Mouse (Mus musculus): ENCODE results near the gene Myl9.

The Myl9 gene

GRCm38 (mm10) chr2:156764747-156765146, 10.5 kb upstream of the Myl9 start:
- no peak for DNase-seq

DNA sequence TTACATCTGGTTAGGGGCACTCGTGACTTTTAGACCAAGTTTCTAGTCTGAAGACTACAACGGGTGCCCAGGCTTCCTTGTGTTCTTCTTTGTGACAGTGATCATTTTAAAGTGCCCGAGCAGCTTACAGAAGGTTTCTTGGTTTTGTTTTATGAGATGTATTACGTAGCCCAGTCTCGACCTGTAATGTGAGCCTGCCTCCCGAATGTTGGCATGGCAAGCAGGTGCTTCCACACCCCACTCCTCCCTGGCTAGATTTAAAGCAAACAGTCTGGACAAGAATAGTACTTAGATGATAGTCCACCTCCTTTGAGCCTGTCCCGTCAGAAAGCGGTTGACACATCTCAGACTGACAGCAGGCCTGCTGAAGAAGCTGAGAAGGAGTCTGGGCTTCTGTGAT, 9.6 kb upstream of the Myl9 start:
- no peak for DNase-seq

GRCm38 (mm10) chr2:156766227-156767019, 8.8 kb upstream of the Myl9 start:
- DNase-seq: no peak

GRCm38 (mm10) chr2:156767108-156767507, 8.1 kb upstream of the Myl9 start:
- DNase-seq: peak; percentile 37 to 49

GRCm38 (mm10) chr2:156769274-156769673, 5.9 kb upstream of the Myl9 start:
- no peak for DNase-seq

DNA sequence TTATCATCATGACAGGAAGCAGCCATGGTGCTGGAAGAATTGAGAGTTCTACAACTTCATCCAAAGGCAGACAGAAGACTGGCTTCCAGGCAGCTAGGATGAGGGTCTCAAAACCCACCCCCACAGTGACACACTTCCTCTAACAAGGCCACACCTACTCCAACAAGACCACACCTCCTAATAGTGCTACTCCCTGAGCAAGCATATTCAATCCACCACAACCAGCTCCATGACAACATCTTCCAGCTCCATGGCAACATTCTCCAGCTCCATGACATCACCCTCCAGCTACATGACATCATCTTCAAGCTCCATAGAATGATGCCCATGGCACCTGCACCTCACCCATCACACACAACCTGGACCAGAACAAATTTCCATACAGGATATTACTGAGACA, 1.8 kb upstream of the Myl9 start:
- DNase-seq: no peak

GRCm38 (mm10) chr2:156774035-156774737, 1.0 kb upstream of the Myl9 start:
- no peak for DNase-seq

DNA sequence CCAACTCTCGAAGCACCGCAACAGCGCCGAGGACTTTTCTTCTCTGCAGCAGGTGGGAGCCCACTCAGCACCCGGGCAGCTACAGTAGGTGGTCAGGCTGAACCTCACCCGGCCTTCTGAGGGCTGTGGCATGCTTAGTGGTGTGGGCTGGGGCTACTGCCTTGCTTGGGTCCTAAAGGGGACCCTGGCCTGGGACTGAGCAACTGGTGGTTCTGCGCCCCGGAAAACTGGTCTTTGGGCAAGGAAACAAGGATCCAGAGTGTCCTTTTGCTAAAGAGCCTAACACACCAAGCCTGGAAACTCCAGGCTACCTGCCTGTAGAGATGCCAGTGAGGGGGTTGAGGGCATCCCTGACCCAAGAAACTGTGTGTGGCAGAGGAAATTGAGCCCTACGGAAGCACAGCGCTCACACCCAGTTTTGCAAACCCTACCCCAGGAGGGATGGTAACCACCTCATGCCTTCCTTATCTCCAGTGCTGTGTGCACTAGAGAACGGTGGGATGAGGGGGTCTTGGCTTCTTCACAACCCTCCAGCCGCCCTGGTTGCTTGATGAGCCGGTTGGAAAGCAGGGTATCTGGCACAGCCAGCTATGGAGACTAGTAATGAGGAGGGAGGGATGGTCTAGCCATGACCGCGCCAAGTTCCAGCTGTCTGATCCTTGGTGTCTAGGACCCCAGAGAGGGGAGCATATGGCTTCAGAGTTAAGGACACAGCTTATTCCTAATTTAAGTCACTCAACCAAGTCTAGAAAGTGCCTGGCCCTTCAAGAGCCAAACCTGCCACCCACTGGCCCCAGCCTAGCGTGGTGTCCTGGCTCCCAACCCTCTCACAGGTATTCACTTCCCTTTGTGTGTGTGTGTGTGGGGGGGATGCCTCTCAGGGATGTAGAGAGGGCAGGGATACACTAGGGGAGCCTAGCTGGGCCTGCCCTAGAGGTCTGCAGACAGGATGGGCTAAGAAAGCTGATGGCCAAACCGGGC, 525 bp downstream of the Myl9 start:
- DNase-seq: no peak

- DNase-seq: no peak
Observed at GRCm38 (mm10) chr2:156776907-156777306, 1.7 kb downstream of the Myl9 start.

DNA sequence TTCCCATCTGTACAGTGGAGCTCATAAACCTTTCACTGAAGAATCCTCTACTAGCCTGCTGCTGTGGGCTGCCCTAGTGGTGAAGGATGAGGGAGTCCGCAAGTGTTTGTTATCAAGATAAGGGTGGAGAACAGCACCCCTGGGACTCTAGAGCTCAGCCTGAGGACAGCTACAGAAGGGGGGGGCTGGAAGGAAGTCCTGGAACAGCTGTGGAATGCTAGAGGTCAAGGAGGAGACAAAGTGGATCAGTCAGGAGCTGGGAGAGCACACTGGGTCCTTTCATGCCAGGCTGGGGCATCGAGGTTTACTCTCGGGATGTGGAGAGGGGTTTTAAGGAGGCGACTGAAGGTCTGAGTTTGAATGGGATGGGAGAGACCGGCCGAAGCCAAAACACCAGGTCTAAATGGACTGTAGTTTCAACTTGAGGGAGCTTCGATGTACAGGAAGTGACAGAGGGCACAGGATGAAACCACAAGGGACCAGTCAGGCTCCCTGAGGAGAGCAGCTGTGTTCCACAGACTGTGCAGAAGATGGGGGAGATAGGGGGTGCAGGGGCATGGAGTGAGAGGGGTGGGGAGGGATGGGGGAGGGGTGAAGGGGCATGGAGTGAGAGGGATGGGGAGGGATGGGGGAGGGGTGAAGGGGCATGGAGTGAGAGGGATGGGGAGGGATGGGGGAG, 2.2 kb downstream of the Myl9 start:
- peak; percentile 52 to 74 for DNase-seq

GRCm38 (mm10) chr2:156778571-156778970, 3.4 kb downstream of the Myl9 start:
- no peak for DNase-seq

GRCm38 (mm10) chr2:156779036-156779435, 3.8 kb downstream of the Myl9 start:
- peak in 1 of 2 experiments; percentile 40 for DNase-seq

GRCm38 (mm10) chr2:156779488-156779887, 4.3 kb downstream of the Myl9 start:
- DNase-seq: no peak

DNA sequence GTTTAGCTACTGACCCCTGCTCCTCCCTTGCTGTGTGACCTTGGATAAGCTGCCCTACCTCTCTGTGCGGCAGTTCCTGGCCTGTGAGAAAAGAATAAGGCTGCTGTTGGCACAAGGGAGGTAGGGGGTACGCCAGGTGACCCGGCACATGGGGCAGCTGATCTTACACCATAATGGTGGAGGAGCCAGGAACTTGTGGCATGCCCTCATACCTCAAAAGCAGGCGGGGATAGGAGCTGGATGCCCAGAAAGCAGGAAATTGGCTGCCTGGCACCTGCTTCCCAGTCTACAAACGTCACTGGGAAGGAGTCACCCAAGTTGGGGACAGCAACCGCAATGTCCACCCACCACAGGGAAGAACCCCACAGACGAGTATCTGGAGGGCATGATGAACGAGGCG, 4.9 kb downstream of the Myl9 start:
- DNase-seq: no peak

GRCm38 (mm10) chr2:156780752-156781151, 5.5 kb downstream of the Myl9 start:
- peak; percentile 46 to 47 for DNase-seq

GRCm38 (mm10) chr2:156781281-156781680, 6.1 kb downstream of the Myl9 start:
- no peak for DNase-seq

DNA sequence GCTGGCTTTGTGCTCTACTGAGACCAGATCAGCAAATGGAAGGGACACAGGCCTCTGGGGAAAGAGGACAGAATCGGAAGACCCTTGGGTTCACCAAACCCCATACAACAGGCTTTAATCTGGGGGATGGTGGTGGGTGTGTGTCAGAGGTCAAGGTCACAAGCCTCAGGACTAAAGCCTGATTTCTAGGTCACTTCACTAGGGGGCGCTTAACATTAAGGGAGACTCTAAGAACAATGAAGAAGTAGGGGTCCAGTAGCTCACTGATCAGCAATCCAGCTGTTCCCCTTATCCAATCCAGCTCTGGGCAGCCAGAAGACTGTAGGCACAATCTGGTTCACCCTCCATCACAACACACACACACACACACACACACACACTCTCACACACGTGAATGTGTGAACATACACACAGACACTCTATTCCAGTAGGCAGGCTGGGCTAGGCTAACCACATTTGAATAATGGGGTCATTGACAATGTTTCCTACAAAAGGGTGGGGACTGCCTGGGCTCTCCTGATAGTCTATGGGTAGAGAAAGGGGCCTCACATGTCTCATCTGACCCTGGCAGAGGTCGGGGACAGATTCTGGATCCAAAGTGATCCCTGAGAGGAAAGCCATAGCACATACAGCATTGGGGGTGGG, 6.7 kb downstream of the Myl9 start:
- DNase-seq: no peak

- no peak for DNase-seq
Observed at GRCm38 (mm10) chr2:156782481-156783348, 7.5 kb downstream of the Myl9 start.

DNA sequence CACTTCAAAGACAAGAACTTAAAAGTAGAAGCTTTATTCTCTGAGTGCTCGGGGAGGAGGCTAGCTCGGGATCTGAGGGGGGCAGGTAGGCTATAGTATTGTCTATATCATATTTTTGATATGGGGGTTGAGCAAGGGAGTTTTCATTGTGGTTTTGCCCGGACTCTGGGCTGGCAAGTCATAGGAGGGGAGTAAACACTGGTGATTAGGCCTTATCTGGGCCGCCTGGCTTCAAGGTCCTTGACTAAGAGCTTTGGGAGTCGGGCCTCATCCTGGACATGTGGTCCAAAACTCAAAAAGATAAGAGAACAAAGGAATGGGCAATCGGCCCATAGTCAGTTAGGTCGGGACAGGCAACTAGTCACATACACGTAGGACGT, 8.1 kb downstream of the Myl9 start:
- DNase-seq: no peak

GRCm38 (mm10) chr2:156784016-156784585, 8.9 kb downstream of the Myl9 start:
- DNase-seq: no peak

DNA sequence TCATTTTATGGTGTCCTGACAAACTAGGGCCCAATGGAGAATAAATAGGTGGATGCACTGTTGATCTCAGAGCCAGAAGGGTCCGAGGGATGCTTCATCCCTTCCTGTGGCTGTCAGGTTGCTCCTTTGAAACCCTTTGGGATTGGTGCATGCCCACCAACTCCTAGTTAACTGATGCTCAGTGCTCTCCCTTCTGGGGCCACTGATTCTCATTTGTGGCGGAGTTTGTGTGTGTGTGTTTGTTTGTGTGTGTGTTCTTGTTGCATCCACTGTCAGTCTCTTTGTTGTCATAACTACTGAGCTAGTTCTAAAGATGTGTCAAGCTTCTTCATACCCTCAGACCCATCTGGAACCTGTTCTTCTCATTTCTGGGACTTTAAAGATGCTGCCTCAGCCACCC, 9.7 kb downstream of the Myl9 start:
- DNase-seq: no peak

Data from kidney, postnatal 25 days (tissue).